Mouse (Mus musculus) ES-Bruce4 (cell line): ENCODE measurements around the gene Adam1b.

Source experiments
- CTCF ChIP-seq: IDR thresholded peaks from one replicate; pipeline ENCODE4 v1.8.1; 2011; ENCODE audit warnings: low read depth, low read length
- EP300 ChIP-seq: IDR thresholded peaks from 2 replicates; pipeline ENCODE4 v1.6.1; 2011; ENCODE audit warnings: low read depth, low read length; ENCODE audit not compliant: insufficient read depth
- POLR2A ChIP-seq: IDR thresholded peaks from one replicate; pipeline ENCODE4 v1.8.1; 2011; ENCODE audit warnings: low read length; ENCODE audit not compliant: insufficient read depth

DNA sequence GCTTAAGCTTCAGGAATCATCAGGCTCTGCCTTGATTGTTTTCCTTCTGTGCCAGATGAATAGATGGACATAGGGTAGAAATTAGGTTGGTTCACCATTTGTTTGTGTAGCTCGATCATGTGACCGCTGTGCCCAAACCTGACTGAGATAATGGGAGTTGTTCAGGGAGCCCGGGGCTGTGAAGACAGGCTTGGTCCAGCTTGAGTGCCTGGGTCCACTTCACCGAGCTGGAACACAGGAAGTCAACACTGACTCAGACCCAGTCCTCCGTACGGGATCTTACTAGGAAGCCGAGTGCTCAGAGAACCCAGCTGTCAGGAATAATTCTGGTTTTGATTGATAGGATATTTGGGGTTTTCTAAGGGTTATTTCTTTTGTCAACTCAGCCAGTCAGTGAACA is 28.6 kb downstream of the Adam1b start:
- no peak for TF ChIP-seq CTCF
- no peak for TF ChIP-seq EP300
- TF ChIP-seq POLR2A = no peak
